Mouse (Mus musculus) C2C12 (cell line): ENCODE data around the gene Cir1. TPM values are rescaled to one million over a fixed set of nuclear protein-coding genes. Genes with fewer than 3 reads are reported as not detected.

Experiments used
- H3K27me3 ChIP-seq: one replicate; pipeline ENCODE4 v1.6.1; 2011; ENCODE audit not compliant: control insufficient read depth, insufficient read depth, insufficient read length
- H3K36me3 ChIP-seq: one replicate; pipeline ENCODE4 v1.6.1; 2011; ENCODE audit not compliant: control insufficient read depth, insufficient read depth
- H3K4me3 ChIP-seq: one replicate; pipeline ENCODE4 v1.5.1; 2011; ENCODE audit warnings: mild to moderate bottlenecking, control low read depth; ENCODE audit not compliant: poor library complexity, insufficient read depth, severe bottlenecking
- H3K79me2 ChIP-seq: one replicate; pipeline ENCODE4 v1.6.1; 2011; ENCODE audit not compliant: control insufficient read depth, insufficient read depth
- H3K79me3 ChIP-seq: one replicate; pipeline ENCODE4 v1.6.1; 2011; ENCODE audit warnings: low read depth, control low read depth
- H3ac ChIP-seq: one replicate; pipeline ENCODE3; 2011; ENCODE audit warnings: low read depth; ENCODE audit not compliant: control insufficient read depth, insufficient read length
- CEBPB ChIP-seq: IDR thresholded peaks from one replicate; pipeline ENCODE4 v1.6.1; 2011; ENCODE audit warnings: low read depth, mild to moderate bottlenecking, control low read depth, moderate library complexity
- CTCF ChIP-seq: IDR thresholded peaks from one replicate; pipeline ENCODE4 v1.5.1; 2011; ENCODE audit not compliant: control insufficient read depth, insufficient read depth, insufficient read length
- FOSL1 ChIP-seq: IDR thresholded peaks from one replicate; pipeline ENCODE4 v1.8.0; 2011; ENCODE audit warnings: mild to moderate bottlenecking, low read length; ENCODE audit not compliant: poor library complexity, insufficient read depth, severe bottlenecking
- MAX ChIP-seq: IDR thresholded peaks from one replicate; pipeline ENCODE4 v1.6.1; 2011; ENCODE audit warnings: mild to moderate bottlenecking, control low read depth
- MYOD1 ChIP-seq: IDR thresholded peaks from one replicate; pipeline ENCODE4 v1.6.1; 2011; ENCODE audit warnings: low read depth; ENCODE audit not compliant: control insufficient read depth, insufficient read length
- MYOG ChIP-seq: IDR thresholded peaks from one replicate; pipeline ENCODE4 v1.6.1; 2011; ENCODE audit not compliant: control insufficient read depth, insufficient read length; ENCODE audit errors: extremely low read depth
- USF1 ChIP-seq: IDR thresholded peaks from one replicate; pipeline ENCODE4 v1.6.1; 2011; ENCODE audit warnings: low read depth, mild to moderate bottlenecking, control low read depth, moderate library complexity
- polyA plus RNA-seq: library from polyadenylated mRNA; unstranded; fragments of >200 nt; fragmentation: generic; extraction: Trizol; gene quantifications from one replicate; pipeline ENCODE4 v1.2.1, GENCODE M21; 2012; ENCODE audit warnings: missing spikeins

Gene Cir1
- polyA plus RNA-seq, 1 experiment, result 3.4 TPM

DNA sequence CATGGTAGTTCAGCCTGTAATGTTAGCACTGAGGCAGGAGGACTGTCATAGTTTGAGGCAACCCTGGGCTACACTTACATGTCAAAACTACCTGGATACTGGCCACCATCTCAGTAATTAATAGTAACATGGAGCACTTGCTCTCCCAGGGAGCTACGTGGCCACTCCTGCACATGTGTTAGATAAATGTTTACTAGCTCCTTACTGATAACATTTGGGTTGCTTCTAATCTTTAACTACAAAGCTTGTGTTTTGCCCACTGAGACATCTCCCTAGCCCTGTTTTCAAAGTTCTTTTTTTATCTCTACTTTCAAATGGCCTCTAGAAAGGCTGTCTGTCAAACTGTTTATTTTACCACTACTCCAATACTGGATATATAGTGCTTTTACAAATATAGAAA lies 10.5 kb downstream of the Cir1 start:
- no peak for TF ChIP-seq MYOG
- TF ChIP-seq FOSL1, result no peak
- no peak for TF ChIP-seq CEBPB
- no peak for TF ChIP-seq MYOD1
- no peak for TF ChIP-seq CTCF
- no peak for TF ChIP-seq MAX
- TF ChIP-seq USF1, result no peak
- no peaks in the 10 kb centered on the region for H3K27me3 ChIP-seq
- H3ac ChIP-seq, result no peak overlapping the region
- H3K79me2 ChIP-seq, result no peaks in the 10 kb centered on the region
- H3K36me3 ChIP-seq, result peaks cover 36% of the 10 kb centered on the region
- H3K4me3 ChIP-seq, result no peak overlapping the region
- no peaks in the 10 kb centered on the region for H3K79me3 ChIP-seq

DNA sequence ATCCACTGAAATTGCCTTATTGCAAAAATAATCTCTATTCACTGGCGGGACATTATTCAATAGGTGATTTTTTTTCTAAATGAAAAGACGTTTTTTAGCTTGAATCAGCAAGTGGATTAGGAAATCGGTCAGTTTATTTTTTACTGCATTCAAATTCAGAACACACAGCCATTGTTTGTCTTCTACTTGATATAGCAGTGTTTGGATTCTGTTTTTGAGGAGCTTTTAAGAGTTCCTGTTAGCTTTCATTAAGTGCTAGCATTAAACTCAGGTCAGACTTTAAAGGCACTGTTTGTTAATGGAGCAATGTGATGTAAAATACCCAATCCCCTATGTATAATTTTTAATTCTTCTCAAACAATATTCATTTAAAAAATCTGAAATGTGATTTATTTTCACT lies 13.7 kb downstream of the Cir1 start:
- no peaks in the 10 kb centered on the region for H3K79me3 ChIP-seq
- no peaks in the 10 kb centered on the region for H3K27me3 ChIP-seq
- H3K4me3 ChIP-seq, result no peak overlapping the region
- TF ChIP-seq FOSL1, result no peak
- TF ChIP-seq CEBPB, result no peak
- no peak for TF ChIP-seq CTCF
- no peak for TF ChIP-seq USF1
- no peak for TF ChIP-seq MAX
- no peak for TF ChIP-seq MYOG
- TF ChIP-seq MYOD1, result no peak
- no peaks in the 10 kb centered on the region for H3K79me2 ChIP-seq
- H3K36me3 ChIP-seq, result peaks cover 10% of the 10 kb centered on the region
- H3ac ChIP-seq, result no peak overlapping the region

DNA sequence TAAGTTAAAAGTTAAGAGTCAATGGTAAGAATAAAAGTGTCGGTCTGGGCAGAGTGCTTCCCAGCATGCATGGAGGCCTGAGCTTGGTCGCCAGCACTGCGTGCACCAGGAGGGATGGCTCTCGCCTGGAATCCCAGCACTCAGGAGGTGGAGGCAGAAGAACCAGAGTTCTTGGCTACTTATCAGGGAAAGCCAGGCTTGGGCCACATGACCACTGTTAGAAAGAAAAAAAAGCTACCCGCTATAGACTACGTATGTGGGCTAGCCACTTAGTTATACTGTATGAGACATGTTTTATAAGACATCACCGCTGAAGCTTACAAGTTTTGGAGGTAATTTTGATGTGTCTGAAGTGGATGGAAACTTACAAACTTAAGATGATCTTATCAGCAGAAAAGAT lies 14.3 kb downstream of the Cir1 start:
- Histone ChIP-seq H3K79me2 (no peaks in the 10 kb centered on the region), H3K36me3 (peaks cover 6% of the 10 kb centered on the region), H3K27me3 (no peaks in the 10 kb centered on the region), H3ac (no peak overlapping the region), H3K79me3 (no peaks in the 10 kb centered on the region), H3K4me3 (no peak overlapping the region)
- TF ChIP-seq FOSL1 (no peak), MYOD1 (no peak), CEBPB (no peak), CTCF (no peak)

DNA sequence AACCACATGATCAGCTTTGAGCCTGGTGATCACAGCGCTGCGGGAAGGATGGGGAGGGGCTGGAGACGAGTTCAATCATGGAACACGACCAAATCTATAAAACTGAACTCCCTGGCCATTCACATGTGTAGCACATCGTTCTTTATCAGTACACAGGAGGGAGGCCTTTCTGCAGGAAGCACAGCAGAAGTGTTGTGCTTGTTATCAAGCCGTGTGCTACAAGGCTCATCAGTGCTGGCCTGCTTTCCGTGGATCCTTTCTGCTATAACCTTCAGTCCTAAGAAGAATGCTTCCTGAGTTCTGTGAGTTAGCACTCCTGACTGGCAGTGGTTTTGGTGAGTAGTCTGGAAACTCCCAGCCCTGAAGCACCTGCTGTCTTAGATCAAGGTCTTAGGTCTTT lies 17.5 kb downstream of the Cir1 start:
- Histone ChIP-seq H3K79me3 (no peaks in the 10 kb centered on the region), H3K4me3 (no peak overlapping the region), H3K36me3 (no peaks in the 10 kb centered on the region), H3ac (no peak overlapping the region), H3K27me3 (no peaks in the 10 kb centered on the region), H3K79me2 (no peaks in the 10 kb centered on the region)
- no peak for TF ChIP-seq CTCF
- TF ChIP-seq USF1, result no peak
- TF ChIP-seq MYOD1, result peak; percentile 19

DNA sequence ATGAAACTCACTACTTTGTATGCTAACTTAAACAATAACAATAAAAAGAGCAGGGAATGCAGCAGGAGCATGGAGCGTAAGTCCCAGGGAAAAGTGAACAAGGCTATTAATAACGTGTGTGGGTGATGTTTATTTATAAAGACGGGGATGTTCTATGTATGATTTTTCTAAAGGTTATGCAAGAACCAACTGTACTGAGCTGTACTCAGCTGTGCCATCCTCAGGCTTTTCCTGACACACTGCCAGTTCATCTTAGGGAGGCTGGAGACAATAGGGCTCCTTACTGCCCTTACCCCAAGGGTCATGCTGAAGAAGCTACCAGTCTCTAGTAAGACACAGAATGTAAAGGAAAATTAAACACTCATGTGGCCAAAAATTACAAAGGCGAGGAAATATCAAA lies 21.4 kb downstream of the Cir1 start:
- H3K79me2 ChIP-seq, result no peaks in the 10 kb centered on the region
- no peak overlapping the region for H3K4me3 ChIP-seq
- no peaks in the 10 kb centered on the region for H3K79me3 ChIP-seq
- H3K36me3 ChIP-seq, result peaks cover 4% of the 10 kb centered on the region
- no peaks in the 10 kb centered on the region for H3K27me3 ChIP-seq
- H3ac ChIP-seq, result no peak overlapping the region
- TF ChIP-seq MYOD1, result no peak
- TF ChIP-seq CTCF, result no peak

DNA sequence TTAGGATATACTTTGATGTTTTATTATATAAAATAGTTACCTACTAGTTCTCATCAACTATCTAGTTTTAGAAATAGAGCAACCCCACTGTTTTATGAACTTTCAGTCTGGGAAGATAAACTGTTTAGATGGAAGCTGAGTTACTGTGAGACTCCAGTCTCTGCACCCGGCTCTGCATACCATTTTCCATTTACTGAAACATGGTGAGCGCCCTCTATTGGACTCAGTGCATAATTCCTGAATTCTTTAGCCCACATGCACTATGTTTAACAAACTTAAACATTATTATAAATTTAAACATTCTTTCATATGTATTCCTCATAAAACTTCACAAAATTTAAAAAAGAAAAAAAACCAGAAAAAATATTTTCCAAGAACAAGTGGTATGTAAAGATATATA lies 26.9 kb downstream of the Cir1 start:
- Histone ChIP-seq H3K79me2 (no peaks in the 10 kb centered on the region), H3K27me3 (no peaks in the 10 kb centered on the region), H3K36me3 (peaks cover 4% of the 10 kb centered on the region), H3K4me3 (no peak overlapping the region), H3ac (no peak overlapping the region), H3K79me3 (no peaks in the 10 kb centered on the region)
- TF ChIP-seq CTCF (no peak), FOSL1 (no peak), MAX (no peak), USF1 (no peak), MYOG (no peak), CEBPB (no peak), MYOD1 (no peak)
